Mouse (Mus musculus) C2C12 (cell line): ENCODE measurements at regions not wholly inside any gene's neighbourhood (a gene's known extent, or its start where the extent isn't known, plus 50 kb on each side); places are given as distances from the start of the nearest gene placed in this dataset.

Experiments
- CTCF ChIP-seq: IDR thresholded peaks from one replicate; pipeline ENCODE4 v1.5.1; 2011; ENCODE audit not compliant: control insufficient read depth, insufficient read depth, insufficient read length
- MAX ChIP-seq: IDR thresholded peaks from one replicate; pipeline ENCODE4 v1.6.1; 2011; ENCODE audit warnings: mild to moderate bottlenecking, control low read depth
- MYOG ChIP-seq: IDR thresholded peaks from one replicate; pipeline ENCODE4 v1.6.1; 2011; ENCODE audit not compliant: control insufficient read depth, insufficient read length; ENCODE audit errors: extremely low read depth
- USF1 ChIP-seq: IDR thresholded peaks from one replicate; pipeline ENCODE4 v1.6.1; 2011; ENCODE audit warnings: low read depth, mild to moderate bottlenecking, control low read depth, moderate library complexity

- TF ChIP-seq USF1 = no peak
- TF ChIP-seq CTCF = no peak
- no peak for TF ChIP-seq MAX
- TF ChIP-seq MYOG = no peak
These were observed 352.5 kb upstream of the Zmiz1 start for GRCm38 (mm10) chr14:25106451-25106850.
